Mouse (Mus musculus) heart, adult 9 months (tissue): ENCODE data around the gene Olfr1312.
"Not testable (repeated sequence)": the region's sequence is repeated elsewhere in the genome, so short reads cannot be mapped to it uniquely, and the experiment has no call there.

Source experiments
- DNase-seq, 2 experiments: peaks; one replicate each; pipeline ENCODE4 v3.0.0; 2022; ENCODE audit warnings: low spot score in 2 of 2

Gene Olfr1312

GRCm38 (mm10) chr2:112050138-112050537, at the start of gene Olfr1312:
TSS of gene Olfr1312 (minus strand) at chr2:112050238.
- DNase-seq, result no peak

- DNase-seq, result no peak
These were observed 46.6 kb upstream of the Olfr1312 start, which contains the start of gene Olfr1314 for GRCm38 (mm10) chr2:112096681-112097080. TSS of gene Olfr1314 (minus strand) at chr2:112096781.

GRCm38 (mm10) chr2:112077743-112078142, 27.7 kb upstream of the Olfr1312 start, which contains the start of gene Olfr1313:
TSS of gene Olfr1313 (minus strand) at chr2:112077843.
- DNase-seq, result no peak

GRCm38 (mm10) chr2:112026971-112027370, 23.1 kb downstream of the Olfr1312 start:
- not testable (repeated sequence) for DNase-seq

- DNase-seq, result no peak
These were observed 25.7 kb downstream of the Olfr1312 start, which contains the start of gene Olfr1311 for GRCm38 (mm10) chr2:112024312-112024711. TSS of gene Olfr1311 (minus strand) at chr2:112024412.

- DNase-seq, result no peak
These were observed 35.1 kb downstream of the Olfr1312 start for GRCm38 (mm10) chr2:112014900-112015299.

- DNase-seq, result no peak
These were observed 37.4 kb downstream of the Olfr1312 start, which contains the start of gene Olfr1310 for GRCm38 (mm10) chr2:112012608-112013007. TSS of gene Olfr1310 (minus strand) at chr2:112012708.

- no peak for DNase-seq
These were observed 59.9 kb downstream of the Olfr1312 start, which contains the start of gene Olfr1309 for GRCm38 (mm10) chr2:111990181-111990580. TSS of gene Olfr1309 (minus strand) at chr2:111990281.
